Mouse (Mus musculus) erythroblast, embryonic 14.5 days (primary cell): ENCODE data around the gene Rnf114. TPM values are rescaled to one million over a fixed set of nuclear protein-coding genes. Genes with fewer than 3 reads are reported as not detected.

ENCODE experiments used
- H3K27me3 ChIP-seq: 2 replicates; pipeline ENCODE4 v1.6.1; 2012; ENCODE audit warnings: inconsistent platforms; ENCODE audit not compliant: control insufficient read depth
- H3K36me3 ChIP-seq: 2 replicates; pipeline ENCODE4 v1.6.1; 2012; ENCODE audit warnings: mild to moderate bottlenecking, inconsistent platforms; ENCODE audit not compliant: control insufficient read depth
- H3K4me1 ChIP-seq: 2 replicates; pipeline ENCODE4 v1.6.1; 2012; ENCODE audit warnings: inconsistent platforms; ENCODE audit not compliant: control insufficient read depth
- H3K4me3 ChIP-seq: replicated peaks from 2 replicates; pipeline ENCODE3; 2012; ENCODE audit warnings: moderate library complexity, mild to moderate bottlenecking, inconsistent platforms
- H3K9me3 ChIP-seq: 2 replicates; pipeline ENCODE4 v1.6.1; 2012; ENCODE audit warnings: low read length, inconsistent platforms, mixed read lengths; ENCODE audit not compliant: control insufficient read depth
- GATA1 ChIP-seq: IDR thresholded peaks from 2 replicates; pipeline ENCODE4 v1.6.1; 2012; ENCODE audit warnings: low read length, inconsistent platforms, mixed read lengths
- TAL1 ChIP-seq: IDR thresholded peaks from 3 replicates; pipeline ENCODE4 v1.6.1; 2012; ENCODE audit warnings: low read length, inconsistent platforms, mixed read lengths
- polyA plus RNA-seq: library from polyadenylated mRNA; stranded (reverse); fragments of >175 nt; gene quantifications from 2 replicates; pipeline ENCODE4 v1.2.3, GENCODE M21; 2012

The Rnf114 gene
- polyA plus RNA-seq, 1 experiment = 0.89 TPM

- Histone ChIP-seq H3K36me3 (peaks cover 86% of the 10 kb centered on the region), H3K27me3 (no peaks in the 10 kb centered on the region), H3K4me1 (no peaks in the 10 kb centered on the region), H3K4me3 (no peak overlapping the region), H3K9me3 (no peaks in the 10 kb centered on the region)
- TF ChIP-seq GATA1 = no peak
- TF ChIP-seq TAL1 = no peak
Measured at GRCm38 (mm10) chr2:167456361-167457020, 36.0 kb upstream of the Rnf114 start.

GRCm38 (mm10) chr2:167457213-167457612 lies 35.2 kb upstream of the Rnf114 start:
- Histone ChIP-seq H3K36me3 (peaks cover 88% of the 10 kb centered on the region), H3K4me1 (no peaks in the 10 kb centered on the region), H3K9me3 (no peaks in the 10 kb centered on the region), H3K4me3 (no peak overlapping the region), H3K27me3 (no peaks in the 10 kb centered on the region)
- no peak for TF ChIP-seq GATA1
- no peak for TF ChIP-seq TAL1

- H3K4me3 ChIP-seq = no peak overlapping the region
- no peak for TF ChIP-seq GATA1
- no peak for TF ChIP-seq TAL1
- no peaks in the 10 kb centered on the region for H3K4me1 ChIP-seq
- peaks cover 88% of the 10 kb centered on the region for H3K36me3 ChIP-seq
- H3K27me3 ChIP-seq = no peaks in the 10 kb centered on the region
- no peaks in the 10 kb centered on the region for H3K9me3 ChIP-seq
Measured at GRCm38 (mm10) chr2:167458548-167458947, 33.9 kb upstream of the Rnf114 start.

- no peaks in the 10 kb centered on the region for H3K4me1 ChIP-seq
- TF ChIP-seq GATA1 (no peak), TAL1 (no peak)
- no peak overlapping the region for H3K4me3 ChIP-seq
- H3K27me3 ChIP-seq = no peaks in the 10 kb centered on the region
- H3K36me3 ChIP-seq = peaks cover 84% of the 10 kb centered on the region
- no peaks in the 10 kb centered on the region for H3K9me3 ChIP-seq
Measured at GRCm38 (mm10) chr2:167459071-167459865, 33.2 kb upstream of the Rnf114 start.

- Histone ChIP-seq H3K9me3 (no peaks in the 10 kb centered on the region), H3K27me3 (no peaks in the 10 kb centered on the region), H3K4me3 (no peak overlapping the region), H3K4me1 (no peaks in the 10 kb centered on the region), H3K36me3 (peaks cover 83% of the 10 kb centered on the region)
- no peak for TF ChIP-seq GATA1
- no peak for TF ChIP-seq TAL1
Measured at GRCm38 (mm10) chr2:167462954-167463353, 29.5 kb upstream of the Rnf114 start.

GRCm38 (mm10) chr2:167463802-167464201 lies 28.6 kb upstream of the Rnf114 start:
- Histone ChIP-seq H3K27me3 (no peaks in the 10 kb centered on the region), H3K36me3 (peaks cover 83% of the 10 kb centered on the region), H3K4me3 (no peak overlapping the region), H3K4me1 (no peaks in the 10 kb centered on the region), H3K9me3 (no peaks in the 10 kb centered on the region)
- no peak for TF ChIP-seq TAL1
- no peak for TF ChIP-seq GATA1

GRCm38 (mm10) chr2:167465951-167466350 lies 26.5 kb upstream of the Rnf114 start:
- Histone ChIP-seq H3K27me3 (no peaks in the 10 kb centered on the region), H3K9me3 (no peaks in the 10 kb centered on the region), H3K4me1 (no peaks in the 10 kb centered on the region), H3K4me3 (no peak overlapping the region), H3K36me3 (peaks cover 84% of the 10 kb centered on the region)
- no peak for TF ChIP-seq TAL1
- TF ChIP-seq GATA1 = no peak

GRCm38 (mm10) chr2:167467214-167467613 lies 25.2 kb upstream of the Rnf114 start:
- Histone ChIP-seq H3K27me3 (no peaks in the 10 kb centered on the region), H3K4me3 (no peak overlapping the region), H3K9me3 (no peaks in the 10 kb centered on the region), H3K4me1 (no peaks in the 10 kb centered on the region), H3K36me3 (peaks cover 87% of the 10 kb centered on the region)
- TF ChIP-seq TAL1 (no peak), GATA1 (no peak)

- Histone ChIP-seq H3K4me1 (no peaks in the 10 kb centered on the region), H3K9me3 (no peaks in the 10 kb centered on the region), H3K4me3 (no peak overlapping the region), H3K27me3 (no peaks in the 10 kb centered on the region), H3K36me3 (peaks cover 89% of the 10 kb centered on the region)
- TF ChIP-seq TAL1 (no peak), GATA1 (no peak)
Measured at GRCm38 (mm10) chr2:167468444-167468843, 24.0 kb upstream of the Rnf114 start.
